Mouse (Mus musculus) erythroblast, embryonic 14.5 days (primary cell): ENCODE results near the gene Plxna2.

ENCODE experiments used
- GATA1 ChIP-seq: IDR thresholded peaks from 2 replicates; pipeline ENCODE4 v1.6.1; 2012; ENCODE audit warnings: low read length, inconsistent platforms, mixed read lengths
- TAL1 ChIP-seq: IDR thresholded peaks from 3 replicates; pipeline ENCODE4 v1.6.1; 2012; ENCODE audit warnings: low read length, inconsistent platforms, mixed read lengths

GRCm38 (mm10) chr1:194607406-194608261, 10.4 kb upstream of the Plxna2 start:
- TF ChIP-seq GATA1 (no peak), TAL1 (no peak)
